Mouse (Mus musculus) kidney, adult 2 months (tissue): ENCODE results near the gene Hsd17b11.

Experiments
- CTCF ChIP-seq: fragments of 200-500 bp; conservative IDR thresholded peaks from 2 replicates; pipeline ENCODE4 v1.5.1; 2011; ENCODE audit warnings: low read depth, mild to moderate bottlenecking, control low read depth, low read length, moderate library complexity, mixed read lengths; ENCODE audit not compliant: insufficient read depth, insufficient read length
- POLR2A ChIP-seq: fragments of 200-500 bp; IDR thresholded peaks from one replicate; pipeline ENCODE4 v1.6.1; 2011; ENCODE audit warnings: low read depth, low read length, control low read depth

GRCm38 (mm10) chr5:103994669-103995068 is 27.1 kb downstream of the Hsd17b11 start:
- TF ChIP-seq POLR2A: no peak
- TF ChIP-seq CTCF: no peak
